ENCODE assay signal across 17 mouse cellular contexts in the genomic region with DNA sequence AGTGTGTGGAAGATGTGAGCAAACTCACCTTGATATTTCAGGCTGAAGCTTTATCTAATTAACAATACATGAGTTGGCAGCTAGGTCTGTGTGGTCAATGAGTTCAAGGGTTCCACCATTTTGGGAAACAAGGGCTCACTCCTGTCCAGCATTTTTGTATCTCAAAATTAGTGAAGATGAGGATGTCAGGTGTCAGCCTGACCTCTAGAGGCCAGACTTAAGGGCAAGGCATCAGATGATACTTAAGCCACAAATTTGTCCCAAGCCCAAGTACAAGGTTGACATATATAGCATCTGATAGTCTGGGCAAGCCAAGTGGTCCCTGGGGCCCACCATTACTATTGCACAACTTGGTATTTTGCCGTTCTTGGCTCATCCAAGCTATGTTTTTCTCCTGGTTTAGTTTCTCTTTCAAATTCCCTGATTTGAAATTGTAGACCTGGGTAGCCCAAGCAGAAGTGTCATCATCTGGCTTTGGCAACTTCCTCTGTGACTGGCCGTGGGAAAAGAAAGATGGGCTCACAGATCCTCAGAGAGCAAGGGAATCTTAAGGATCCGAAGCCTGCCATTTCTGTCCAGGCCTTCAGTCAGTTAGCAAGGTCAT. TPM values are rescaled to one million over a fixed set of nuclear protein-coding genes. Genes with fewer than 3 reads are reported as not detected.
DNase-seq lines count a peak whose midpoint lies in the region; ATAC-seq and TF ChIP-seq lines count a peak whose summit lies in the region.
"Had no signal": no experiment of that assay in that cellular context is flagged by ENCODE, and none has a peak within 500 bp of the region (broad histone marks: within the 10 kb centered on the region; RNA-seq: fewer than 3 reads in every experiment).

No protein-coding gene starts in this region.

- H3K9me3 ChIP-seq in intestine, embryonic 16.5 days (ENCODE audit: control insufficient read depth, low read length), result no peaks in the 10 kb centered on the region
- no peaks in the 10 kb centered on the region for H3K9me3 ChIP-seq in intestine, embryonic 15.5 days
- H3K9me3 ChIP-seq in lung, postnatal 0 days (ENCODE audit: low read length), result no peaks in the 10 kb centered on the region
- H3K9me3 ChIP-seq: kidney, embryonic 15.5 days; limb, embryonic 10.5 days; lung, embryonic 15.5 days had no signal

- 88% methylated on average over 3 of the region's 3 CpGs for WGBS in intestine, embryonic 16.5 days
- WGBS in intestine, embryonic 15.5 days, result 86% methylated on average over 3 of the region's 3 CpGs
- 81% methylated on average over 3 of the region's 3 CpGs for whole genome bisulfite sequencing in lung, postnatal 0 days

- no peak overlapping the region for H3K4me3 ChIP-seq in intestine, embryonic 16.5 days (ENCODE audit: low read length)
- H3K4me3 ChIP-seq in intestine, embryonic 15.5 days (replicated peaks), result no peak overlapping the region
- H3K4me3 ChIP-seq in lung, postnatal 0 days (ENCODE audit: low read depth, low read length), result no peak overlapping the region
- H3K4me3 ChIP-seq: erythroblast, embryonic 14.5 days; kidney, embryonic 15.5 days; limb, embryonic 10.5 days; lung, embryonic 15.5 days had no signal

- ATAC-seq in intestine, embryonic 16.5 days, result no peak
- no peak for ATAC-seq in intestine, embryonic 15.5 days
- no peak for ATAC-seq in lung, postnatal 0 days
- peak; percentile 87 for ATAC-seq in granulocyte monocyte progenitor cell, adult 5-6 weeks (replicated peaks; ENCODE audit: poor library complexity, severe bottlenecking)
- ATAC-seq: hindbrain, postnatal 0 days had no signal

- H3K4me1 ChIP-seq in intestine, embryonic 16.5 days (ENCODE audit: control insufficient read depth, insufficient read depth, low read length), result peaks cover 23% of the 10 kb centered on the region
- peaks cover 21% of the 10 kb centered on the region for H3K4me1 ChIP-seq in intestine, embryonic 15.5 days (replicated peaks)
- peaks cover 16% of the 10 kb centered on the region; the same call in 1 of the 2 replicates for H3K4me1 ChIP-seq in lung, postnatal 0 days (ENCODE audit: insufficient read depth, low read depth, low read length)

- TF ChIP-seq CTCF in lung, postnatal 0 days (IDR thresholded peaks at IDR 0.05), result peak; percentile 26; the same call in 1 of the 2 replicates

- TF ChIP-seq EP300 in lung, postnatal 0 days (IDR thresholded peaks at IDR 0.05), result no peak

- H3K27me3 ChIP-seq in intestine, embryonic 16.5 days (replicated peaks; ENCODE audit: control insufficient read depth, insufficient read depth, low read length), result no peaks in the 10 kb centered on the region
- no peaks in the 10 kb centered on the region for H3K27me3 ChIP-seq in intestine, embryonic 15.5 days (replicated peaks)
- no peaks in the 10 kb centered on the region for H3K27me3 ChIP-seq in lung, postnatal 0 days (replicated peaks; ENCODE audit: insufficient read depth, low read length)
- H3K27me3 ChIP-seq: kidney, embryonic 15.5 days; lung, embryonic 15.5 days had no signal

- H3K4me2 ChIP-seq in intestine, embryonic 16.5 days (ENCODE audit: low read depth, low read length), result no peak overlapping the region
- no peak overlapping the region for H3K4me2 ChIP-seq in intestine, embryonic 15.5 days (replicated peaks)
- no peak overlapping the region for H3K4me2 ChIP-seq in lung, postnatal 0 days (replicated peaks; ENCODE audit: low read depth, low read length)
- H3K4me2 ChIP-seq: kidney, embryonic 15.5 days; lung, embryonic 15.5 days; midbrain, embryonic 11.5 days had no signal

- H3K36me3 ChIP-seq in intestine, embryonic 16.5 days (ENCODE audit: control insufficient read depth, insufficient read depth, low read length), result no peaks in the 10 kb centered on the region
- no peaks in the 10 kb centered on the region for H3K36me3 ChIP-seq in intestine, embryonic 15.5 days
- H3K36me3 ChIP-seq in lung, postnatal 0 days (ENCODE audit: insufficient read depth, low read length), result no peaks in the 10 kb centered on the region
- H3K36me3 ChIP-seq: kidney, embryonic 15.5 days; limb, embryonic 10.5 days; lung, embryonic 15.5 days had no signal

- peak overlapping the region; percentile 79 for H3K27ac ChIP-seq in intestine, embryonic 16.5 days (ENCODE audit: low read length)
- no peak overlapping the region for H3K27ac ChIP-seq in intestine, embryonic 15.5 days
- no peak overlapping the region for H3K27ac ChIP-seq in lung, postnatal 0 days (ENCODE audit: low read length)
- H3K27ac ChIP-seq: hindbrain, postnatal 0 days; kidney, embryonic 15.5 days; limb, embryonic 10.5 days had no signal

- no peak overlapping the region for H3K9ac ChIP-seq in intestine, embryonic 16.5 days (ENCODE audit: low read depth, low read length)
- H3K9ac ChIP-seq in intestine, embryonic 15.5 days, result no peak overlapping the region
- H3K9ac ChIP-seq in lung, postnatal 0 days (replicated peaks; ENCODE audit: low read depth), result no peak overlapping the region
- H3K9ac ChIP-seq: kidney, embryonic 15.5 days; lung, embryonic 15.5 days had no signal

- DNase-seq in lung, postnatal 0 days (ENCODE audit: low spot score), result no peak
- DNase-seq in lung, postnatal 36 days, result no peak
- DNase-seq in spleen, postnatal 14 days (ENCODE audit: low spot score in 2 of 2), result no peak
- DNase-seq in thymus, postnatal 10 days (ENCODE audit: low spot score in 2 of 2), result no peak
- no peak for DNase-seq in frontal cortex, postnatal 25 days (ENCODE audit: low spot score in 2 of 2)
- DNase-seq: adrenal gland, adult 8-10 months; cerebellum, adult 9-10 months; heart, postnatal 10 days had no signal

RNA-seq across cellular contexts. Expression of a gene that starts 27.4 kb away (rescaled TPM):
- 38.5 and 40.5 TPM in 2 replicates for polyA plus RNA-seq in intestine, embryonic 16.5 days (2015; fragmentation: Nextera tagmentation; extraction: Ambion mirVana)
- 38.4 and 41.4 TPM in 2 replicates for polyA plus RNA-seq in intestine, embryonic 15.5 days (2015; fragmentation: Nextera tagmentation; extraction: Ambion mirVana)
- polyA plus RNA-seq in lung, postnatal 0 days (2015; fragmentation: Nextera tagmentation; extraction: Ambion mirVana), result 79.1 and 79.3 TPM in 2 replicates
- total RNA-seq in granulocyte monocyte progenitor cell, adult 5-6 weeks (2014; fragmentation: Nextera tagmentation), result 15.1 and 22.2 TPM in 2 replicates
- 23.4 and 37.8 TPM in 2 replicates for total RNA-seq in granulocyte monocyte progenitor cell, adult 5-6 weeks (2017)
- polyA plus RNA-seq: erythroblast, embryonic 14.5 days had no signal
